Mouse (Mus musculus) erythroid progenitor cell, adult 5-6 weeks (primary cell): ENCODE results near the gene Stat4. TPM values are rescaled to one million over a fixed set of nuclear protein-coding genes. Genes with fewer than 3 reads are reported as not detected.
A peak's percentile ranks its signal among the peaks of the same experiment; 100 is the strongest.

Experiments used
- ATAC-seq: replicated peaks from 2 replicates; pipeline ENCODE4 v1.8.0; 2016; ENCODE audit warnings: moderate number of reproducible peaks, mild to moderate bottlenecking, moderate TSS enrichment, inconsistent platforms; ENCODE audit not compliant: poor library complexity, low FRiP score, severe bottlenecking
- total RNA-seq, 2 experiments: library from RNA; stranded (forward) in 1 of 2; stranded (reverse) in 1 of 2; fragments of 150-400 nt in 1 of 2; fragments of 186-747, 209-891 nt in 1 of 2; gene quantifications; 2 replicates each; pipeline versions ENCODE4 v1.2.3 to v1.2.4; 2015 to 2017; ENCODE audit warnings: low replicate concordance in 2 of 2

Stat4 gene
- total RNA-seq, 2 experiments from 2014 or later, result 0.84 to 2.7 TPM

DNA sequence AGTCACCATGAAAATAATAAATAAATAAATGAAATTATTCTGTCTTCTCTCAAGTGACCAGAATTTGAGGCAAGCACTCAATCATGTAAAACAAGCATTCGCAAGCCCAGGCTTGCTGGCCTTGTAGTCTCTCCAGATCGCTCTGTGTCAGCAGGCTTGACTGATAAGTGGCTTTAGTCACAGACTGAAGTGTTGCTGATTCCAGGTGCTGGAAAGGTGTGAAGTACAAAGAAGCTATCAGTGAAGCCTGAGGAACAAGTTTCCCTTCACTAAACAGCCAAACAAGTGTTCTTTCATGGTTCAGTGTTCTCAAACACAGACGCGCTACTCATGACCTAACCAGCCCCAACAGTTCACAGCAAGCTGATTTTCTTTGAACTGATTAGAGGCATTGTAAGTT lies 101.7 kb downstream of the Stat4 start:
- ATAC-seq, result no peak

DNA sequence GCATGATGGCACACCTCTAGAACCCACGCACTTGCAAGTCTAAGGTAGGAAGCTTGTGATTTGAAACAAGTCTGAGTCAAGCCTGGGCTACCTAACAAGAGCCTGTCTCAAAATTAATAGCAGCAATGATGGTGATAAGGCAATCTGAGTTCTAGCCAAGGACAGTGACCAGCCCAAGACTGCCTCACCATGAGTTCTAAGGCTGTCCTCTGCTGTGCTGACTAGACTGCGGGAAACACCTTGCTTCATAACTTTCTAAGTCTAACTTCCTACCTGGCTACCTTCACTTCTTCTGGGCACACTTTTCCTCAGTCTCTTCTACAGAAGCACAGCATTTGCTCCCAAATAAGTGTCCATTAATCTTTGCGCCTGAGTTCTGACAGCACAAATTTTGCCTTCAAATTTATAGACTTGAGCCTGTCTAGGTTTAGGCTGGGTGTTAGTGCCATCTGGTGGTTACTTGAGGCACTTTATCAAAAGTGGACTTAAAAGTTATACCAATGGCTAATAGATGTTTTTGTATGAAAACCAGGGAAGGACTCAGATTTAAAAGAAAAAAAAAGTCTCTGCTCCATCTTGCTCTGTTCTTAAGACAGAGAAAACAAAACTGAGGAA lies 111.8 kb downstream of the Stat4 start:
- ATAC-seq, result peak; percentile 57; the same call in 1 of the 2 replicates

DNA sequence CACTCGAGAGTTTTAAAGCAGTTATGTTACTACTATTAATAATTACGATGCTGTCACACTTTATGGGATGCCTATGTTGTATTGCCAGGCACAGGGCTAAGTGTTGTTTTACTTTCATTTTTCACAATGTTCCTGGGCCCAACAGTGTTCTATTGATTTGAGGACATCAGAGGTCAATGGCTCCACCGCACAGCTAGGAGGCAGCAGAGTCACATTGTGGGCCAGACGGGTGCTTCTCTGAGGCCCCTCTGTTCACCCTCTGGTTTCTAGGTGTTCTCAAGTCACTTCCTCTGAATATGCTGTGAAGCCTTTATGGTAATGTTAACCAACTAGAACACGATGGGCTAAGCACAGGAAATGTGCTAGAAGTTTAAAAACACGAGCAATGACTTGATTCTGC lies 113.5 kb downstream of the Stat4 start:
- ATAC-seq, result no peak

DNA sequence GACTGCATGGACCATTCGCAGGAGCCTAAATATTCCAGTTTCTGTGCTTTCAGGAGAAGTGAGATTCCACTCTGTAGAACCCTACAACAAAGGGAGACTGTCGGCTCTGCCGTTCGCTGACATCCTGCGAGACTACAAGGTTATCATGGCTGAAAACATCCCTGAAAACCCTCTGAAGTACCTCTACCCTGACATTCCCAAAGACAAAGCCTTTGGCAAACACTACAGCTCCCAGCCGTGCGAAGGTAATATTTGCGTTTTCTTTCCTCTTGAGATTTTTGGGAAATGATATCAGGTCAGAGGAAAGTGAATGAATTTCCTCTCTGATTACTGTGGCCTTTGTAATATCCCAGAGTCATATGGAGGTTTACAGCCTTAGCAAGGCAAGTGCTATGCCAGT lies 115.8 kb downstream of the Stat4 start:
- no peak for ATAC-seq

DNA sequence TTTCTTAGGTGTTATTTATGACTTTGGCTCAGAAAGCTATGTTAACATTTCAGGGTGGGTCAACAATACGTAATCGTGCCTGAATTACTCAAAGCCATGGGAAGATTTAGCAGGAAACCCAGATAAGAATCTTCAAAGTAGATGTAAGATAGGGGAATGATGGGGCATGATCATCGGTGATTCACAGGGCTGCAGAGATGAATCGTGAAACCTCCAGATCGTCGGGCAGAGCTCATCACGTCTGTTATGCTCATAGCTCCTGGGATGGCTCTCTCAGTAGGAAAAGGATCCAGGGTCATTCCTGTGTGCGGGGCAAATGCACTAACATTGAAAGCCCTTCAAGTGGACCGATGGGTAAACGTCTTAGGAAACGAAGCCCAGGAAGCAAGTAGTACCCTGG lies 120.3 kb downstream of the Stat4 start:
- no peak for ATAC-seq

DNA sequence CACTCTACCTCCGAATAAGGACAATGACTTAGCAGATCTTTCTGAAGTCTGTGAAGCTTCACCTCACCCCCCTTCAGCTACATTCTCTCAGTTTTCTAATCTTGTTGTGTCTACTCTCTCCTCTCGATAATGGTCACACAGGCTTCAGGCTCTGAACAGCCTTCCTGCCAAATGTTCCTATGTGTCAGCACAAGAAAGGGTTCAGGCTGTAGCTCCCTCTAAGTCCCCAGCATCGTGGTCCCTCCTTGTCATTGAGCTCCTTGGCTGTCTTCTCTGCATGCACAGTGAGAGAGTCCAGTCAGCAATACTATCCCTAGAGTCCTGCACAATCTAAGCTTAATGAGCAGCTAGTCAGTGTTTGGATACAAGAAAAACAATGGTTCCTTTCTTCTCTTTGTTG lies 124.3 kb downstream of the Stat4 start:
- no peak for ATAC-seq

DNA sequence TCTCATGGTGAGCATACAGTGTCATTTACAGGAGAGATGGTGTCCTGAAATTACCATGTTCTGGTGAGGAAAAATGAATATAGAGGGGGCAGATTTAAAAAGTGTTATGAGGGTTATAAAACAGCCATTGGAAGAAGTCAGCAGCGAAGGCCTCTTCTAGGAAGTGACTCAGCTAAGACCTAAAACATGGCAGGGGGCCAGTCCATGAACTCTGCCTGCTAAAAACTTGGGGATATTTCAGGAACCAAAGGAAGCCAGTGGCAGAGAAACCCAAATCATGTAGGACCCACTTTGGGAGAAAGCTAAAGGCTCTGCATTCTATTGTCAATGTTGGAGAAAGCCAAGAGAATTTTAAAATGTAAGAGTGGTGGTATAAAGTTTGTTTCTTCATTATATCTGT lies 125.4 kb downstream of the Stat4 start:
- ATAC-seq, result no peak

DNA sequence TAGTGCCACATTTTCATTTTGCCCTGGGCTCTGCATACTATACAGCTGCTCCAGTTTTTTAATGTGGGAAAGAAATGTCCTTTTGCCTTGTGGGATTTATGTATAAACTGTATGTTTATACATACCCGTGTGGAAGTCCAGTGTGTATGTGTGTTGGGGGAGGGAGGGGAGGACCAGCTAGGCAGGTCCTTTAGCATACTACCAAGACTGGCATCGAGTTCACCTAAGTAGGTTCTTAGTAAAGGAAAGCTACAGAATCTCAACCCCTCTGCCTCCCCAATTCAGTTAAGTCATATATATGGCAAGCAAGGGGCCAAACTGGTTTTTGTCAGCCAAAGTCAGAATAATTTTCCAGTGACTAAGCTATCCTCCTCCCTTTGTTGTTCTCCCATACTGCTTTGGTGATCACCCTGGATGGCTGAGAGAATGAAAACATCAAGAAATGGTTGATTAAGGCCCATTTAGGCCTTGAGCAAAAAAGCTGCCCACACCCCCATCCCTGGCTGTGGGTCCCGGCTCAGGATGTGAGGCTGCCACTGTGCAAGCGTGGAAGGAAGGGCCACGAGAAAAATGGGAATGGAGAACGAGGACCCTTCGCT lies 126.2 kb downstream of the Stat4 start:
- ATAC-seq, result no peak; the same call in 1 of the 2 replicates

DNA sequence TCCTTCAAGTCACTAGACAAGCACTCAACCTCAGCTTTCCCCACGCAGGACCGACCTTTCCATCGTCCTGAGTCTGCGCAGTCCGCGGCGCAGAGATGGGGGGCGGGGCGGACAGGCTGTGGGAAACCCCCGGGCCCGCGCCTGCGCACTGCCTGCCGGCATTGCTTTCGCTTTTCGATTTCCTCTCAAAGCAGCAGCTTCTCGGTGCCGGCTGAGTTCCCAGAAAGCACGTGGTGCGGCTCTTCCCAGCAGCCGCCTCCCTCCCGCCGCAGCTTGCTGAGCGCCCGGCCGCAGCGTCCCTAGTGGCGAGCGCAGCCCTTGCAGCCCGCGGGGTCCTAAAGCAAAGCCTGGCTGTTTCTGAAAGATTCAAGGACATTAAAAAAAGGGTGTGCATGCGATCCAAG lies 126.7 kb downstream of the Stat4 start:
- peak; percentile 98 for ATAC-seq

DNA sequence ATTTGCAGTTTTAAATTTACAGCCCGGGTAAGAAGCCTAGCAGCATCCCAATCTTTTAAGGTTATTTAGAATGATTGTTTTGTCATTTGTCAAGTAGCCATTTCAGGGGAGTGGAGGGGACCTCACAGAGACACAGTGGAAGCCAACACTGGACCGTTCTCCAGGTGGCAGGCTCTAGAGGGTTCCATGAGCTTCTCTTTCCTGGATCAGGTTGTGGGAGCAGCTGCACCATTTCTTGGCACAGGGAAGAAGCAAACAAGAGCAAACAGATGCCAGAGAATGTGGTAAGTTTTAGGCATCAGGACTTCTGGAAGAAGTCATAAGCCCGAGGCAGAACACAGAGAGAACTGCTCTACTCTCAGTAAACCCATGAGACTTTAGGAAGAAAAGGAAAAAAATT lies 129.5 kb downstream of the Stat4 start:
- no peak for ATAC-seq

DNA sequence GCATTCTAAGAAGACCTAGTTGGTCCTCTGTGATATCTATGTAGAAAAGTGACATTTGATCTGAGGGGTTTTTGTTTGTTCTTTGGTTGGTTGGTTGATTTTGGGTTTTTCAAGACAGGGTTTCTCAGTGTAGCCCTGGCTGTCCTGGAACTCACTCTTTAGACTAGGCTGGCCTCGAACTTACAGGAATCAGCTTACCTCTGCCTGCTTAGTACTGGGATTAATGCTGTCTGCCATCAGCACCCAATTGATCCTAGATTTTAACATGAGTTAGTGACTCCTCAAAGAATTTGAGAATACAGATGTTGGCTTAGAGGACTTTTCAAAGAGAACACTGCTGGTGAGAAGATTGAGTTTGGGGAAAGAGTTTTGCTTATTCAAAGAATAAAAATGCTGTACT lies 130.8 kb downstream of the Stat4 start:
- no peak for ATAC-seq

DNA sequence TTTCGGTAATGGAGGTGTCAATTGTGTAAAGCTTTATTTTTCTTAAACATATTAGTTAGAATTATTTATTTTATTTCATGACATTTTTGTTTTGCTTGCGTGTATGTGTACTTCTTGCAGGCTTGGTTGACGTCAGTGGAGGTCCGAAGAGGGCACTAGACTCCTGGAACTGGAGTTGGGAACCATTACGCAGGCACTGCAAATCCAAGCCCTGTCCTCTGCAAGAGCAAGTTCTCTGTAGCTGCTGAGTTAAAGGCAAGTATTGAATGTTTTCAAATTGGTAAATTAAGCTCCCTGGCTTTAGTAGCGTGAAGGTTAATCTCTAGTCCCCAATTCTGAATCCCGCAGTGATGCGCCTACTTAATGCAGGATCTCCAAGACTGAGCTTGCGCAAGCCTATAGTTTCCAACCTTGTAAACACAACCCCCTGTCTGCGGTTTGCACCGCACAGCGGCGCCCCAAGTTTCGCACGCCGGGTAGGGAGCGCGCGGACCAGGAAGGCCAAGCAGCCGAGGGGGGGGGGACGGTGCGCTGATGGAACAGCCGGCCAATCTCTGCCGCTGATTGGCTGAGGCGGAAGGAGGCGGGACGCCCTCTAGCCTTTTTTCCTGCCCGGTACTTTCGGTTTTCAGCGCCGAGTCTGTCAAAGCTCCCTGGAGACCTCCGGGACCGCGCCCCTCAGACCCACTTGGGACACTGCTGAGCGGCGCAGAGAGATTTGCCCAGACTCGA lies 132.1 kb downstream of the Stat4 start, which contains the start of gene Stat1:
Stat1 (plus strand) TSS at position 581 of the 732 bp plus-strand sequence.
- ATAC-seq, result peak; percentile 92

DNA sequence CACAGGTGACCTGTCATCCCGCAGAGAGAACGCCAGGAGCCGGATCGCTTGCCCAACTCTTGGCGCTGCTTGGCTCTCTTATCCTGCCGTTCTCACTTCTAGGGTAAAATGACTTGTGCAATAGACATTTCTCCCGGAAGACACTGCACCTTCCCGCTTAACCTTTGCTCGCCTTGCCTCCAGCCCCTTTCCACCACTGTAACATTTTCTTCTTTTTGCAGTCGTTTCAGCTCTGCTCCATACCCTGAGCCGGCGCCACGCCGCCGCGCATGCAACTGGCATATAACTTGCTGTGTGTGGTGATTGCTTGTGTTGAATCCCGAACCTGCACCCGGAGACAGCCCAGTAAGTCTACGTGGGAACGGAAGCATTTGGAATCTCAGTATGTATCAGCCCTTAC lies 132.7 kb downstream of the Stat4 start:
- ATAC-seq, result peak; percentile 36

DNA sequence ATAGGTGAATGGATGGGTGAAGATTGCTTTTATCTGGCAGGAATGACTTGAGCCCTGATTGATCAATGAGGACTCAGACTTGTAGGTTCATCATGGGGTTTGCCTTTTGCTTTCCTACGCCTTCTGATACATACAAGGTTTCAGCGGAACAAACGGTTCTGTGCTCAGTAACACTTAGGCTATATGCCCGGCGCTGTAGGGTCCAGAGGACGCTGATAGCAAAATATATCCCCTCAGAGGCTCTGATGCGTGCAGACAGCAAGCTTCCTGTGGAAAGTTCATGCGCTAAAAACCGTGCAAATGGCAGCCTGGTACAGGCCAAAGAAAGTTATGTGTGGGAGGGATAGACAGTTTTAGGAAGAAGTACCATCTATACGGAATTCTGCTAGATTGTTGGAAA lies 133.2 kb downstream of the Stat4 start:
- 0 out of 2 replicates have a peak, but pooled peaks have one; percentile 8 for ATAC-seq

DNA sequence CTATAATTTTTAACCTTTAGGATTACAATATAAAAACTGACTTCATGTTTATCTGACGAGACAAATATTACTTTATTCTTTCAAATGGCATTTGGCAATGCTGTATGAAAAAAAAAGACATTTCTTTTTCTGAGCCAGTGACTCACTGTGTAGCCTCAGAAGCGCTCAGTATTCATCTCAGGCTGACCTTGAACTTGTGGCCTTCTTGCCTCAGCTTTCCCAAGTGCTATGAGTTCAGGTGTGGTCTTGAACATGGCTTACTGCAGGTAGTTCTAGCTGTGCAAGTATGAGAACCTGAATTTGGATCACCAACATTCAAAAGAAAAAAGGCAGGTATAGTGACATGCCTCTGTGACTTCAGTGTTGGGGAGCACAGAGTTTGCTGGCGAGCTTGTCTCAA lies 134.1 kb downstream of the Stat4 start:
- ATAC-seq, result no peak

DNA sequence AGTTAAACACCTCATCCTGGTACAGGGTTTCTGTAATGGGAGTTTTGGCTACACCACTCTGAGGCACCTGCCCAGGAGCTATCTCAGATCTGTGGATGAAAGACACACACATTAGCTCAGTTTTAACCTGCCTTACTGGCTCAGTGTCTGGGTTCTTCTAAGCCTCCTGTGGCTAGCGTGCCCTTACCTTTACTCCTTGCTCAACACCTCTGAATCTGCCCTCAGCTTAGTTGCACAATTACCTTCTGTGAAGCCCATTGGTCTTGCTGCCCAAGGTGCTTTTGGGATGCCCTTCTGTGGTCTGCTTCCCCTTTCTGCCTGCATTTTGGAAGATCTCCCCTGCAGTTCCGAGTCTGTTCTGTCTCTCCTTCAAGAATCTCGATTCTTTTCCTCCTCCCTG lies 137.9 kb downstream of the Stat4 start:
- ATAC-seq, result no peak

DNA sequence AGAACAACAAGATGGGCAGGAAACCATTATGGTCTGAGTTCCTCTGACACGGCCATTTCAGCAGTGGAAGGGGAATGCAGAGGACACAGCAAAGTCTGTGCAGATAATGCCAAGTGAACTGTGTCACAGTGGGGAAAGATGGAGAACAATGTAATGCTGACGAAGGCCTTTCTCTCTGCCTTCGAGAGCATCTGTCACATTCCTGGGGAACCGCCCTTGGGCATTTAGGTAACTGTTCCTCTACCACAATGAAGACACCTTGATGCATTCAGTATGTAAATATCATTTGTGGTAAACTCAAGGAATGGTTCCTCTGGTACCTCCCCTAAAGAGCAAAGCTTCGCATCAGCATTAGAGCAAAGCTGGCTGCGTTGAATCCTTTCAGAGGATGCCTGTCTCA lies 140.4 kb downstream of the Stat4 start:
- ATAC-seq, result no peak

DNA sequence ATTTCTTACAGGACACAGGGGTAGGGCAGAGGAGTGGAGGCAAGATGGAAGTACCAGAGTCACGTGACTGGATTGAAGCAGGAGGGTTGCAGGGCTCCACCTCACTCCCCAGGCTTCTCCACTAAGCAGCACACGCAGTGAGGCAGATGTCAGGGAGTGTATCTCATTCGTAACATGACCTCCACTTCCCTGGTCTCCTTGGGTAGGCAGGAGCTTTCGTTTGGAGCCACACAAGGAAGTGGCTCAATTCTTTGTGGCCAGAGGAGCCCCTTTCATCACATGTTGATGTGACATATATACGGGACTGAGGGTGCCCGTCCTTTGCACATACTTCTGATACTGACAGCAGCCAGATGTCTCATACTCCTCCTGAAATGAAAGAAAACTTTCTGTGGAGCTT lies 142.8 kb downstream of the Stat4 start:
- ATAC-seq, result no peak

DNA sequence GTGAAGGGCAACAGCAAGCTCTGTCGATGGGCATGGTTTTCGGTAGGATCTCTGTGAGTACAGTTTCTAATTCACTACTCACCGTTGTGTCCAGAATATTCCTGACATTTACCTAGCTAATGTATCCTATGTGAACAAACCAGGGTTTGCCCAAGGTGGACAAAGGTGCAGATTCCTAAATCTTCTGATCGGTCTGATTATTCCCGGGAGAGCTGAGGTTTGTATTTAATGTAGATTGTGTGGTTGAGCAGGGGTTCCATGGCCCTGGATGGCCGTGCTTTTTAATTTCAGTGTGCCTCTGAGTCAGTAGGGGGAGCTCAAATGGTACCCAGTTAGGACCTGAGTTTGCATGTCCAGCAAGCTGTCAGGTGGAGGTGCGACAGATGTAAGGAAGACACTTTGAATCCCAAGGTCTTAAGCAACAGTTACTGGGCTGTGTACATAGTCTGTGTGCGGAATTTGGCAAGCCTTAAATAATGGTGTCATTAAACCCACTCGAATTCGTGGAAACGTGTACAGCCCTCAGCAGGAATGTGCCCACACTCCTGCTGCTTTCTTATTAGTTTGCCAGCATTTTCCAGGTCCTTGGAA lies 144.9 kb downstream of the Stat4 start:
- ATAC-seq, result no peak

DNA sequence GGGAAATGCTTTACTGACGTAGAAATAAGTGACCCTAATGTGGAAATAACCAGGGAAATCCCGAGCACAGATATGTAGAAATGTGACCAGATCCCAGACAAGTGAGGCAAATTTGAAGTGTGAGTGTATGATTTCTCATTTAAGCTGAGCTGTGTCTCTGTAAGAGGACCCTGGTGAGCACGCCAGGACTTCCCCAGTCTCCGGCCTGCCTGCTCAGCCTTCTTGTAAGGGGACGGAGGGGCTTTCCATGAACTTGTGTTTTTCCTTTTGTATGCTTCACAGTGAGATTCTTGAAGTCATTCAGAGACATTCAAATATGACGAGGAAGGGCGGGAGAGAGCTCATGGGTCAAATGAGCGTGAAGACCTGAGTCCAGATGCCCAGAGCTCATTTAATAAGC lies 146.3 kb downstream of the Stat4 start:
- ATAC-seq, result no peak

DNA sequence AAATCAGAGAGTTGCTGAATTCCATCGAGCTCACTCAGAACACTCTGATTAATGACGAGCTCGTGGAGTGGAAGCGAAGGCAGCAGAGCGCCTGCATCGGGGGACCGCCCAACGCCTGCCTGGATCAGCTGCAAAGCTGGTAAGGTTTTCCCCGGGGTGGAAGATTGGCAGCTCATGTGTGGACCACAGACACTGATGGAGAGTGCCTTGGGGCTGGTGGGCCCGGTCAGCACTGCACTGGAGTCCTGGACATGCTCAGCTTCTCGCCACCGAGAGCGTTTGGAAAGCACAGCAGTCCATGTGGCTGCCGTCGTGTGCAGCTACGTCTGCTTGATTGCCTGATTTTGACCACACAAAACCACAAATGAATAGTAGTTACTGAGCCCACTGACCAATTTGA lies 150.3 kb downstream of the Stat4 start:
- ATAC-seq, result no peak
